Mouse (Mus musculus) lung, adult 18-20 months (tissue): ENCODE results near the gene Rab13.
"Not testable (repeated sequence)": the region's sequence is repeated elsewhere in the genome, so short reads cannot be mapped to it uniquely, and the experiment has no call there.

Source experiments
- DNase-seq, 2 experiments: peaks; one replicate each; pipeline ENCODE4 v3.0.0; 2022; ENCODE audit warnings: mixed read lengths in 2 of 2

The Rab13 gene

DNA sequence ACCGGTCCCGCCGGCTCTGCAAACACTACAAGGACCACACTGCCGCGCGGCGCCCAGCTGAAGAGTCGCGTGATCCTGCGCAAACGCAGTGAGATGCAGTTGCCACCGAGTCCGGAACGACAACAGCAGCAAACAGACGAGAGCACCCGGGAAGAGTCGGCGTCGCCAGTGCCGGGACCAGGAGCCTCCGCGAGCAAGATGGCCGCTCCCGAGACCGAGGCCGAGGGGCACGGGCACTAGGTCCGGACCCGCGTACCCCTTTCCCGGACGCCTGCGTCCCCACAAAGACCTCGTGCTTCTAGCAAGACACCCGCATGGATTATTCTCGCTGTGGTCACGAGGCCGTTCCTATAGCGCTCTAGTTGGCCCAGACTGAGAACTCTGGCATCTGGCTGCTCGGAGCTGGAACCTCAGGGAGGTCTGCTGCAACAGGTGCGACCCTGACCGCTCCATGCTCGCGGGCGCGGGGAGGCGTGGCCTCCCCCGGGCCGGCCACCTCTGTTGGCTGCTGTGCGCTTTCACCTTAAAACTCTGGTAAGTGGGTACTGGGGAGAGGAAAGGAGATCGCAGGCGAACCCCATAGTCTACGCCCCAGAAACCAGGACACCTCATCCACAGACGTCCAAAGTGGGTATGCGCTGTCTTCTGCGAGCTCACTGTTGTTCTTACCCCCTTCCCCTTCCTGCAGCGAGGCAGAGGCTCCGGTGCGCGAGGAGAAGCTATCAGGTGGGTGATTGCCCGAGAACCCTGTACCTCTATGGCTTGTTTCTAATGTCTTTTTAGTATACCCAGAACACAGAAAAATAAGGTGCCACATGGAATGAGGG, 18.2 kb downstream of the Rab13 start, which contains the start of gene Jtb:
TSS of gene Jtb (plus strand) at position 91 of the 827 bp plus-strand sequence.
- DNase-seq: peak; percentile 96

GRCm38 (mm10) chr3:90241251-90241650, 27.8 kb downstream of the Rab13 start:
- DNase-seq: no peak

GRCm38 (mm10) chr3:90241669-90242358, 28.3 kb downstream of the Rab13 start:
- DNase-seq: no peak

- DNase-seq: peak; percentile 66 to 79
Measured at GRCm38 (mm10) chr3:90242984-90243775, 29.7 kb downstream of the Rab13 start, which contains the start of gene Creb3l4. Gene Creb3l4, minus strand, starts transcription at chr3:90243512.

DNA sequence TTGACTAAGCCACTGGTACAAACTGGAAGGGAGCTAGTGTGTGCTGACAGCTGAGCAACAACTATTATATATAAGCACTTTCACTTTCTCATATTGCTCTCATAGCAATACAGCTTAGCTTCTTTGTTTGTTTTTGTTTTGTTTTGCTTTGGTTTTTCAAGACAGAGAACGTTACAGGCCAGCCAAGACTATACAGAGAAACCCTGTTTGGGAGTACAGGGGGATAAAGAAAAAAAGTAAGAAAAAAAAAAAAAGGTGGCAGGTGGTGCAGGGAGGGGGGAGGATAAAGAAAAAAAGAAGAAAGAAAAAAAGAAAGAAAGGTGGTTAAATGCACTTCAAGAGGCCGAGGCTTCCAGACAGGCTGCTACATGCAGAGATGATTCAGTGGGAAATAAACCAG, 31.9 kb downstream of the Rab13 start:
- no peak for DNase-seq

GRCm38 (mm10) chr3:90247630-90247959, 34.1 kb downstream of the Rab13 start:
- DNase-seq: no peak

GRCm38 (mm10) chr3:90247960-90248745, 34.7 kb downstream of the Rab13 start, which contains the start of gene Slc39a1:
Gene Slc39a1, plus strand, starts transcription at chr3:90248172.
- DNase-seq: peak; percentile 96

- peak; percentile 49 to 60 for DNase-seq
Measured at GRCm38 (mm10) chr3:90248746-90249100, 35.2 kb downstream of the Rab13 start.

DNA sequence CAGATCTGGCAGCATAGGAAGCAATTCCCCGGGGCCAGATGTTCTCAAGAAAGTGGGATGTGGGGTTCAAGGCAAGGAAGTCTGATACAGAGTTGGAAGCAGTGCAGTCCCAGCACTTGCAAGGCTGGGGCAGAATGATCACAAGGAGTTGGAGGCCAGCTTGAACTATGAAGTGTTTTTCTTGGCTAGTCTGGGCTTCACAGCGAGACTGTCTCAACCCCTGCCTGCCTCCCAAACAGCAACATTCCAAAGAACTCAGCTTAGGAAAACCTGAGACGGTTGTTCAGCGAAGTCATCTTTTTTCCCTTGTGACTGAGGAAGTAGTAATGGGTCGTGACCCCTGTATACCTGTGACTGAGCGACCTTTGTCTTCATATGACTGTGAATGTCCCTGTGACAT, 37.3 kb downstream of the Rab13 start:
- DNase-seq: no peak

DNA sequence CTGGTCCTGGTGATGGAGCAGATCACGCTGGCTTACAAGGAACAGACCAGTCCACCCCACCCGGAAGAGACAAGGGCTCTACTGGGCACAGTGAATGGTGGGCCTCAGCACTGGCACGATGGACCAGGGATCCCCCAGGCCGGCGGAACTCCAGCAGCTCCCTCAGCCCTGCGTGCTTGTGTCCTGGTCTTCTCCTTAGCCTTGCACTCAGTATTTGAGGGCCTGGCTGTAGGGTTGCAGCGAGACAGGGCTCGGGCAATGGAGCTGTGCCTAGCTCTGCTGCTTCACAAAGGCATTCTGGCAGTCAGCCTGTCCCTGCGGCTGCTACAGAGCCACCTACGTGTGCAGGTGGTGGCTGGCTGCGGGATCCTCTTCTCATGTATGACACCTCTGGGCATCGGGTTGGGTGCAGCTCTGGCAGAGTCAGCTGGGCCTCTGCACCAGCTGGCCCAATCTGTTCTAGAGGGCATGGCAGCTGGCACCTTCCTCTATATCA, 38.3 kb downstream of the Rab13 start:
- DNase-seq: not testable (repeated sequence)

DNA sequence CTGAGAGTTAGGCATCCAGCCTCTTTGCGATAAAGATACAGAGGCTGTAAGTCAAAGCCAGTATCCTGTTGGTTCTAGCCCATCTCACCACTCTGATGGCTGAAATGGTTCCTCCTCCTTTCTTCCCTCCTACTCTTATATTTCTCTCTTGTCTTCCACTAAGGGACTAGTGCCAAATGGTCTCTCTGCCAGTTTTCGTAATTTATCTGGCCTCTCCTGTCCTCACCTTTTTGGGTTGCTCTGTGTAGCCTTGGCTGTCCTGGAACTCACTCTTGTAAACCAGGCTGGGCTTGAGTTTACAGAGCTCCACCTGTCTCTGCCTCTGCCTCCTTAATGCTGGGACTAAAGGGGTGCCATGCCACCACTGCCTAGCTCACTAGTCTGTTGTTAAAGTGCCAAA, 39.2 kb downstream of the Rab13 start:
- DNase-seq: not testable (repeated sequence)

DNA sequence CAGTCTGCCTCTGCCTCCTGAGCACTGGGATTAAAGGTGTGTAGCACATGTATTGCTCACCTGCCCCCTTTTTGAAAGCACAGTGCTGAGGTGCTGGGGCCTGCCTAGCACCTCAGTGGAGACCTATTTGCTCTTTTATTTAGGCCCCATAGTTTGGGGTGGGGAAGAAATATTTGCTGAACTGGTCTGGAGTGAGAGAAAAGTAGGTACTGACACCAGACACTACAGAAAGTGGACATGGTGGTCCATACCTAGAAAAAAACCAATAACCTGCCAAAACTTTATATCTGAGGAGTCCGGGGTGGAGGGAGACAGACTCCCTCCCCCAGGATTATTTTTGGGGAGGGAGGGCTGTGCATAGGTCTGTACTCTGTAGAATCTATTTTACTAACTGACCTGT, 39.7 kb downstream of the Rab13 start:
- not testable (repeated sequence) for DNase-seq

DNA sequence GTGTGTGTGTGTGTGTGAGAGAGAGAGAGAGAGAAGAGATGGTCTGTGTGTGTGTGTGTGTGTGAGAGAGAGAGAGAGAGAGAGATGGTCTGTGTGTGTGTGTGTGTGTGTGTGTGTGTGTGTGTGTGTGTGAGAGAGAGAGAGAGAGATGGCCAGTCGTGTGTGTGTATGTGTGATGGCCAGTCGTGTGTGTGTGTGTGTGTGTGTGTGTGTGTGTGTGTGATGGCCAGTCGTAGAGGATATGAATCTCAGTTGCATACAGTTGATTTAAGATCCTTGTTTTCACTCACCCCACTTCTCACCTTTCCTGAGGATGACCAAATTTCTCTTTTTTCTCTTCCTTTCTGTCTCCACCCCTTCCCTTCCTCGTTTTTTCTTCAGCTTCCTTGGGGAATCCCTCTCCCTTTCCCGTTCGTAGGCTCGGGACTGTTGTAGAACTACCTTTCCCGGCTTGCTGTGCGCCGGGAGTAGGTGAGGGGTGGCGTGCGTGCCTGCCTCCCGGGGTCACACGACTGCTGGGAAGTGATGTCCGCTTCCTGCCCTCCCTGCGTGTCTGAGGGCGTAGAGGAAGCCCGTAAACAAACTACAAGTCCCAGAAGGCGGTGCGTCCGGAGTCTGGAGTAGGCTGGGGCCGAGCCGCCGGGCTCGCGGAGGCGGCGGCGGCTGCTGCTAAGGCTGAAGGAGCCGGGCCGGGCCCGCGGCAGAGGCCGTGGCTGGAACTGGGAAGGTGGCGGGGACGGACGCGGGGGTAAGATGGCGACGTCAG, 40.3 kb downstream of the Rab13 start, which contains the start of gene Crtc2:
TSS of gene Crtc2 (plus strand) at position 511 of the 766 bp plus-strand sequence.
- DNase-seq: peak; percentile 98

DNA sequence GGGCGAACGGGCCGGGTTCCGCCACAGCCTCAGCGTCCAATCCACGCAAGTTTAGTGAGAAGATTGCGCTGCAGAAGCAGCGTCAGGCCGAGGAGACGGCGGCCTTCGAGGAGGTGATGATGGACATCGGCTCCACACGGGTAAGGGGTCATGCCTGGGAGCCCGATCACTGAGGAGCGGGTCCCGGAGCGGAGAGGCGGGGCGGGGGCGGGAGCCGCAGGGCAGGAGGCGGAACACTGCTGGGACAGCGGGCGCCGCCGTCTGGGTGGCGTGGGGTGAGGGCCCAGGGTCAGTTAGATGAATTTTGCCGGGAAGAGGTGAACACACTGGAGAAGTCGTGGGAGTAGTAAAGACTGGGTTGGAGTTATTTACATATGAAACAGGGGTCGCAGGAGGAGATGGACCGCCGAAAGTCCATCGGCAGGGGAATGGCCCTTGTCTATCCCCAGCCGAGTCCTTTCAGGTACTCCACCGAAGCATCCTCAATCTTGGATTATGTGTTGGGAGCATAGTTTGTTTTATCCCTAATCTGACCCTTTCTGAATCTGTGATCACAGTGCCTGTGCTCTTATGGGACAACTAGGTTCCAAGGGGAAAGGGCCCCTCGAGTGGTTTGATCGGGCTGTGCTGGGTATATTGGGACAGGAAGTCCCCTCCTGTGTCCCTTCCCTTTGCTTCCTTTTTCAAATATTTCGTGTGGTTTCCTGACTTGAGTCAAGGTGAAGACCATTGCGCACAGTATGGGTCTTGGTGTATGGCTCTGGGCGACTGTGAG, 41.1 kb downstream of the Rab13 start:
- no peak for DNase-seq

GRCm38 (mm10) chr3:90255194-90255565, 41.7 kb downstream of the Rab13 start:
- DNase-seq: no peak

DNA sequence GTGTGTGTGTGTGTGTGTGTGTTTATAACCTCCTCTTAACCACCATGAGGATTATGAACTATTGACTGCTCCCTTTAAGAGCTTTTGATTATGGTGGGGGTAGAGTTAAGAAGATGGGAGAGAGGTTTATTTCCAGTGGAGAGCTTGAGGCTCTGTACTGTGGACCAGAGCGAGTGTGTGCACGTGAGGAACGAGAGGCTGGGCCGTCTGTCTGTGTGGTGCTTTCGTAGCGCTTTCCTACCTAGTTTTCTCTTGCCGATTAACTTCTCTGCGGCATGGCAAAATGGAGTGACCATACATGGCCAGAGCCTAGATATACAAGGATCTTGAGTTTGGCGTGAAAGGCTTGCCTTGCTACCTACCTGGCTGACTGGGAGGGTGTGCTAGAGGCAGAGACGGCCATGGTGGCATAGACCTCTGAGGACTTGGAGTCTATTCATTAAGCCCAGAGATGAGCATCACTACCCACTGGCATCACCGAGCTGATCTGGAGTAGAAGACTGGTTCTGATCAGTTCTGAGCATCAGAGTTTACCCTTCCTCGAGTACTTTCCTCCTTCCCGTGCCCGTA, 42.4 kb downstream of the Rab13 start:
- DNase-seq: no peak

GRCm38 (mm10) chr3:90256731-90257530, 43.4 kb downstream of the Rab13 start:
- no peak for DNase-seq

DNA sequence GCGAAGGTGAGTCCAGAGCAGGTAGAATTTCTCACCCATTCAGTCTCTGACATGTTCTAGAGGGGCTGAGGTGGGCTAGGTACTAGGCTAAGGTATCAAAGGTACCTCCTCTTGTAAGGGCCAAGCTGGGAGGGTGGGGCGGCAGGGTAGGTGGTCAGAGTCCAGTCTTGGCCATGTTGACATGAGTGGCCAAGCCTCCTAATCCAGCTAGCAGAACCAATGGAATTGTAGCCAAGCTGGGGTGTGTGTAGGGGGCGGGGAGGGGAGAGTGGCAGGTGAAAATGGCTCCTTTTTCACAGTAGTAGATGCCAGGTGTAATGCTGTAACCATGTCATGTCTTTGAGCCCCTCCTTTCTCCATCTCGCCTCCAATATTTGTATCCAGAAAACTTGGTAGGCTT, 45.0 kb downstream of the Rab13 start:
- no peak for DNase-seq

GRCm38 (mm10) chr3:90263121-90263771, 49.8 kb downstream of the Rab13 start:
- DNase-seq: no peak
